Mouse (Mus musculus): ENCODE data around the gene Prickle3. TPM values are rescaled to one million over a fixed set of nuclear protein-coding genes. Genes with fewer than 3 reads are reported as not detected.

The Prickle3 gene
- total and polyA plus RNA-seq, 3 experiments, result 1.2 to 3.3 TPM; not detected in 1

DNA sequence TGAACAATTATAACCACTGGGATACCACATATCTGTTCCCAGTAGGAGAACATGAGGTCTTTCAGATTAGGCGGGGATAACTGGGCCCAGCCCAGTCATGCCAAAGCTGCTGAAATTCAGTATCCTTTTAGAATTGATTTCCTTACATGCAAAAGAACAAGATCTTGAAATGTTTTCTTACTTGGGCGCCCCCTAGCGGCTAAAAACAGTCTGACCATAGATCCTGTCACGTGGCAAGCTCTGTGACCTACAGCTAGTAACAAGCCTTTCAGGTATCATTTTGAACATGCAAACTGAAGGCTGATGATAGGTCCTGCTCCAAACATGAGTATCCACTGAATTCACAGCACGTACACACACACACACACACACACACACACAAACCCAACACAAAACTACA is 11.7 kb upstream of the Prickle3 start:
- peak; percentile 92 for DNase-seq (ENCODE audit: low read depth, low spot score)
- peaks cover 0 to 18% of the 10 kb centered on the region in 2 experiments; a peak in 2 of 4 replicates for H3K4me1 ChIP-seq (ENCODE audit: control insufficient read depth in 1 of 2, insufficient read depth in 2 of 2, low read length in 2 of 2)
- no peak overlapping the region for H3K4me3 ChIP-seq (ENCODE audit: control insufficient read depth in 1 of 2, insufficient read depth in 1 of 2, low read depth in 2 of 2, low read length in 2 of 2)
- H3K36me3 ChIP-seq (ENCODE audit: control insufficient read depth in 1 of 2, insufficient read depth in 2 of 2, low read length in 2 of 2), result peaks cover 0 to 3% of the 10 kb centered on the region in 2 experiments; a peak in 2 of 4 replicates
- H3K9ac ChIP-seq (ENCODE audit: control insufficient read depth, low read depth, low read length, poor library complexity, severe bottlenecking), result no peak overlapping the region
- H3K27me3 ChIP-seq (ENCODE audit: control insufficient read depth in 1 of 2, insufficient read depth in 2 of 2, low read length in 2 of 2), result no peaks in the 10 kb centered on the region
- H3K9me3 ChIP-seq (replicated peaks; ENCODE audit: insufficient read depth, low read length), result no peaks in the 10 kb centered on the region
- peaks cover 4% of the 10 kb centered on the region; the same call in 1 of the 2 replicates for H3K79me2 ChIP-seq (ENCODE audit: control insufficient read depth, insufficient read depth, low read length, poor library complexity)
- H3K27ac ChIP-seq (ENCODE audit: control insufficient read depth, low read depth, low read length), result no peak overlapping the region
- TF ChIP-seq BHLHE40 (IDR thresholded peaks at IDR 0.05; ENCODE audit: borderline replicate concordance, low read depth, low read length) (peak; percentile 84; the same call in 1 of the 2 replicates), TBP (IDR thresholded peaks at IDR 0.05; ENCODE audit: low read depth, low read length) (0 out of 2 replicates have a peak, but pooled peaks have one; percentile 28), CTCF (IDR thresholded peaks at IDR 0.05 in 2 of 3, conservative IDR thresholded peaks at IDR 0.05 in 1 of 3; ENCODE audit: control insufficient read depth in 1 of 3, insufficient read depth in 1 of 3, low read depth in 2 of 3, low read length in 3 of 3, poor library complexity in 1 of 3, severe bottlenecking in 1 of 3) (peak; percentile 68 to 93 (median 78)), CHD2 (IDR thresholded peaks at IDR 0.05; ENCODE audit: low read length) (no peak), POLR2AphosphoS2 (IDR thresholded peaks at IDR 0.05; ENCODE audit: low read length) (no peak), MXI1 (IDR thresholded peaks at IDR 0.05; ENCODE audit: low read depth, low read length) (peak; percentile 87), ZKSCAN1 (IDR thresholded peaks at IDR 0.05; ENCODE audit: low read depth, low read length) (no peak), MAX (IDR thresholded peaks at IDR 0.05; ENCODE audit: low read length) (peak; percentile 94), ZC3H11A (IDR thresholded peaks at IDR 0.05; ENCODE audit: low read depth, low read length) (peak; percentile 85), USF2 (IDR thresholded peaks at IDR 0.05; ENCODE audit: borderline replicate concordance in 1 of 2, insufficient read depth in 1 of 2, low read depth in 1 of 2, low read length in 2 of 2) (peak; percentile 58 to 89; a peak in 3 of 4 replicates), SMC3 (IDR thresholded peaks at IDR 0.05; ENCODE audit: low read depth, low read length) (peak; percentile 87), JUND (IDR thresholded peaks at IDR 0.05; ENCODE audit: low read depth, low read length) (no peak), ELF1 (IDR thresholded peaks at IDR 0.05; ENCODE audit: low read depth, low read length) (no peak), HCFC1 (IDR thresholded peaks at IDR 0.05; ENCODE audit: low read depth, low read length) (peak; percentile 36; the same call in 1 of the 2 replicates), GABPA (IDR thresholded peaks at IDR 0.05; ENCODE audit: low read depth, low read length) (no peak), ZNF384 (IDR thresholded peaks at IDR 0.05; ENCODE audit: low read depth, low read length) (0 out of 2 replicates have a peak, but pooled peaks have one; percentile 13), SIN3A (IDR thresholded peaks at IDR 0.05; ENCODE audit: low read length) (peak; percentile 56; the same call in 1 of the 2 replicates), USF1 (IDR thresholded peaks at IDR 0.05; ENCODE audit: low read depth, low read length) (peak; percentile 97), KAT2A (conservative IDR thresholded peaks at IDR 0.05; ENCODE audit: low read depth, low read length) (no peak), RAD21 (IDR thresholded peaks at IDR 0.05; ENCODE audit: low read depth, low read length) (peak; percentile 83), RCOR1 (IDR thresholded peaks at IDR 0.05; ENCODE audit: low read depth, low read length) (no peak), MYC (IDR thresholded peaks at IDR 0.05; ENCODE audit: low read depth, low read length) (peak; percentile 98), GATA1 (IDR thresholded peaks at IDR 0.05; ENCODE audit: low read depth, low read length) (no peak)

Data from MEL (cell line).